Mouse (Mus musculus) forebrain, embryonic 16.5 days (tissue): ENCODE measurements around the gene Rpusd1. TPM values are rescaled to one million over a fixed set of nuclear protein-coding genes. Genes with fewer than 3 reads are reported as not detected.
A peak's percentile ranks its signal among the peaks of the same experiment; 100 is the strongest.

Source experiments
- ATAC-seq: fragments of 200-750 bp; cut with Nextera tagmentation; 2 replicates; pipeline ENCODE4 v1.8.0; 2017; ENCODE audit warnings: mild to moderate bottlenecking, moderate library complexity
- H3K27ac ChIP-seq: fragments of 300-500 bp; sonication (generic); 2 replicates; pipeline ENCODE4 v1.5.1; 2014; ENCODE audit warnings: low read length, control low read depth
- H3K27me3 ChIP-seq: fragments of 300-500 bp; sonication (generic); replicated peaks from 2 replicates; pipeline ENCODE4 v1.6.1; 2014; ENCODE audit warnings: low read length; ENCODE audit not compliant: control insufficient read depth, insufficient read depth
- H3K36me3 ChIP-seq: fragments of 300-500 bp; sonication (generic); 2 replicates; pipeline ENCODE4 v1.6.1; 2014; ENCODE audit not compliant: control insufficient read depth, insufficient read depth
- H3K4me1 ChIP-seq: fragments of 300-500 bp; sonication (generic); replicated peaks from 2 replicates; pipeline ENCODE4 v1.6.1; 2014; ENCODE audit warnings: low read length; ENCODE audit not compliant: control insufficient read depth, insufficient read depth
- H3K4me2 ChIP-seq: fragments of 300-500 bp; sonication (generic); 2 replicates; pipeline ENCODE4 v1.6.1; 2014; ENCODE audit warnings: mild to moderate bottlenecking, low read length, control low read depth
- H3K4me3 ChIP-seq: fragments of 300-500 bp; sonication (generic); replicated peaks from 2 replicates; pipeline ENCODE4 v1.5.1; 2014; ENCODE audit warnings: mild to moderate bottlenecking, low read length, control low read depth
- H3K9ac ChIP-seq: fragments of 300-500 bp; sonication (generic); replicated peaks from 2 replicates; pipeline ENCODE4 v1.6.1; 2014; ENCODE audit warnings: low read depth, low read length, control low read depth
- H3K9me3 ChIP-seq: fragments of 300-500 bp; sonication (generic); 2 replicates; pipeline ENCODE4 v1.6.1; 2016; ENCODE audit warnings: low read length; ENCODE audit not compliant: control insufficient read depth
- WGBS: fragments of 180-500 bp; shearing (Covaris S2); extraction: QIAGEN DNeasy Blood & Tissue Kit; methylation state at CpG from one replicate; pipeline ENCODE4 v1.1.7; 2014; 5-methylcytosine and 5-hydroxymethylcytosine counted together
- microRNA-seq: library from miRNA; unstranded; fragments of <30 nt; microRNA quantifications from one replicate; pipeline ENCODE4, GENCODE M21; 2017
- polyA plus RNA-seq: library from polyadenylated mRNA; unstranded; fragments of >200 nt; fragmentation: Nextera tagmentation; extraction: Ambion mirVana; gene quantifications from 2 replicates; pipeline ENCODE4 v1.2.1, GENCODE M21; 2015

Rpusd1 gene
- polyA plus RNA-seq, 1 experiment from 2014 or later: 29.1 TPM

DNA sequence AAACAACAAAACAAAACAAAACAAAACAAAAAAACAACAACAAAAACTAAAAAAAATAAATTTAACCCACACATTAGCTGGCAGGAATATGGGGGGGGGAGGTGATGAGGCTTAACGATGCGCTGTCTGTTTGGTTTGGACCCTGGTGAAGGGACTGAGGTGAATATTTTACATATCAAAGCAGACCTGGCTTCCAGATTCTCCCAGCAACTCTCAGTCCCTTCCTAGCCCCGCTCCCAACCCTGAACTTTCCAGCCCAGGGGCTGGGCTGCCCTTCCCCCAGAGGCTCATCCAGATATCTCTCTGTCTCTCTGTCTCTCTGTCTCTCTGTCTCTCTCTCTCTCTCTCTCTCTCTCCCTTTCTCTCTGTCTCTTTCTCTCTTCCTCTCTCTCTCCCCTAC lies 35.1 kb downstream of the Rpusd1 start:
- no peak for ATAC-seq
- Histone ChIP-seq H3K4me1 (0 out of 2 replicates have a peak, but pooled peaks cover 3% of the 10 kb centered on the region), H3K9ac (no peak overlapping the region), H3K27ac (no peak overlapping the region), H3K27me3 (no peaks in the 10 kb centered on the region), H3K9me3 (no peaks in the 10 kb centered on the region), H3K4me3 (no peak overlapping the region), H3K36me3 (no peaks in the 10 kb centered on the region), H3K4me2 (no peak overlapping the region)
- WGBS: 45% methylated on average over 3 of the region's 3 CpGs

- Histone ChIP-seq H3K36me3 (no peaks in the 10 kb centered on the region), H3K27ac (no peak overlapping the region), H3K9me3 (no peaks in the 10 kb centered on the region), H3K9ac (no peak overlapping the region), H3K27me3 (no peaks in the 10 kb centered on the region), H3K4me3 (no peak overlapping the region), H3K4me2 (no peak overlapping the region), H3K4me1 (0 out of 2 replicates have a peak, but pooled peaks cover 3% of the 10 kb centered on the region)
- WGBS: 11% methylated on average over 5 of the region's 5 CpGs
- no peak for ATAC-seq
These were observed 38.4 kb downstream of the Rpusd1 start for GRCm38 (mm10) chr17:25765886-25766285.

- ATAC-seq: no peak
These were observed 41.9 kb downstream of the Rpusd1 start for GRCm38 (mm10) chr17:25769331-25769730.

DNA sequence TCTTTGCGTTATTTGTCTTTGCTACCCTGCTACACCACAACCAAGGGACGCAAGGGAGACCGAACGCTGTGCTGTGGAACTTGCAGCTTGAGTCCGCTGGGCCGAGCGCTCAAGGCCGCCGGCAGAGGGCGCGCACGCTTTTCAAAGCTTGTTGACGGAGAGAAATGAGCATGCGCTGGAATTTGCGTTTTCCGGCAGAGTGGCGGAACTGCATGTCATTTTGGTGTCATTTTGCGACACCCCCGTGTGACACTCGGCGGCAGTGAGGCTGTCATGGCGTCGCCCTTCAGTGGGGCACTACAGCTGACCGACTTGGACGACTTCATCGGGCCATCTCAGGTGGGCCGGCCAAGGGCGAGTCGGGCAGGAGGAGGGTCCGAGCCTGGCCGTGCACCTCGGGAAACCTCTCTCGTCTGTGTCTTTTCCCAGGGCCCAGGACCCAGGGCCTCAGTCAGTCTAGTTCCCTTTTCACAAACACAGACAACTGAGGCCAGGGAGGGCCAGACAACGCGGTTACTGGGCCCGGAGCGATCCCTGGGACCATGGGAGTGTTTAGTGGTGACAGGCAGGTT lies 46.2 kb downstream of the Rpusd1 start, which contains the start of gene Narfl:
Gene Narfl, plus strand, starts transcription at position 228 of the 572 bp plus-strand sequence.
- Histone ChIP-seq H3K4me2 (peak within 1 kb of the TSS; percentile 70), H3K36me3 (no peaks in the 10 kb centered on the region), H3K9me3 (no peaks in the 10 kb centered on the region), H3K4me1 (peaks cover 11% of the 10 kb centered on the region), H3K4me3 (peak within 1 kb of the TSS; percentile 54), H3K27ac (no peak within 1 kb of the TSS), H3K9ac (peak within 1 kb of the TSS; percentile 64), H3K27me3 (no peaks in the 10 kb centered on the region)
- under 1% methylated on average over 37 of the region's 37 CpGs for WGBS
- ATAC-seq: peak; percentile 90

More at GRCm38 (mm10) chr17:25769331-25769730, 41.9 kb downstream of the Rpusd1 start:
- Histone ChIP-seq H3K9ac (no peak overlapping the region), H3K9me3 (no peaks in the 10 kb centered on the region), H3K27ac (no peak overlapping the region), H3K4me2 (no peak overlapping the region), H3K27me3 (no peaks in the 10 kb centered on the region), H3K4me1 (peaks cover 11% of the 10 kb centered on the region), H3K4me3 (no peak overlapping the region), H3K36me3 (no peaks in the 10 kb centered on the region)
- whole genome bisulfite sequencing: 48% methylated on average over 9 of the region's 9 CpGs

DNA sequence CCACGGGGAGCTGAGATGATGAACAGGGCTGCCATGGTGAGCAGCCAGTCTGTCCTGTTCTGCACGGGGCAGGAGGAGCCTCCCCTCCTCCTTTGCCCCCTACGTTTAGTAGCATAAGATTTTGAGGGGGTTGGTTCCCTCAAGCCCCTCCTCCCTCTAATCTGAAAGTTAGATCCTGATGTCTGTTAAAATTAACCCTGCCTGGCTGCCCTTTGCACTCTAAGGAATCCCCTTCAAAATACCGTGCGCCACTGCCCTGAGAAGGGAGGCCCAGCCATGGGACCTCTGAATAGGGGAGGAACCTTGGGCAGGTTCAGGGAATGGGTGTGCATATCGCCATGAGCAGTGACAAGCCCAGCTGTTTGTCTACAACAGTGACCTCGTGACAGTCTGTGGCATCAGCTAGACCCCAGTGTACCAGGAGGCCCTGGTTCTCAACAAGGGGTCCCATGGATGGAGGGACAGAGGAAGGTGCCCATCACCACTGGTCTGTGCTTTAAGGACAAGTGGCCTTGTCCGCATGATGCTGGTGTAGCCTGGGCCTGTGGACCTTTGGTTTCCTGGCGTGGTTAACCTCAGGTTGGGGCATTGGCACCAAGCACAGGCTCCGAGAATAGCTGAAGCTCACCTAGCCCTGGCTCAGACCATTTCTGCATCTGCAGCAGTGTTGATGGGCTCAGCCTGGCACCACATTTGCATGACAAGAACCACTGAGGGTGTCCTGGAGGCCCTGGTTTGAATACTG lies 48.0 kb downstream of the Rpusd1 start:
- H3K27me3 ChIP-seq: no peaks in the 10 kb centered on the region
- no peak overlapping the region for H3K27ac ChIP-seq
- H3K36me3 ChIP-seq: no peaks in the 10 kb centered on the region
- no peak overlapping the region for H3K9ac ChIP-seq
- H3K4me2 ChIP-seq: no peak overlapping the region
- no peak for ATAC-seq
- H3K9me3 ChIP-seq: no peaks in the 10 kb centered on the region
- H3K4me3 ChIP-seq: no peak overlapping the region
- peaks cover 11% of the 10 kb centered on the region for H3K4me1 ChIP-seq
- WGBS: 82% methylated on average over 10 of the region's 10 CpGs

DNA sequence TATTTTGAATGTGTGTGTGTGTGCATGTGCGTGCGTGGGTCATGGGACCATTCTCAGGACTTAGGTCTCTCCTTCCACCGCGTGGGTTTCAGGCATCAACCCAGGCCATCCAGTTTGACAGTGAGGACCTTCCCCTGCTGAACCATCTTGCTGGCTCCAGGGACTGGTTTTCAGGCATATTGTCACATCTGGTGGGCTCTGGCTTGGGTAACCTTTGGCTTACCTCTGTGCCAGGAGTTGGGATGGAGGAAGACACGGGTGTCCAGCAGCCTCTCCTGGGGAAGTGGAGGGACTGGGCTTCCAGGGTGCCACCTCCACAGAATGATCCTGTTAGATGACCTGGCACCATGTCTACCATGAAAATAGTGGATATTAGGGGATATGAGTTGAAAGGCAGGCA lies 50.5 kb downstream of the Rpusd1 start:
- WGBS: 92% methylated on average over 5 of the region's 5 CpGs
- Histone ChIP-seq H3K36me3 (peaks cover 10% of the 10 kb centered on the region; the same call in 1 of the 2 replicates), H3K9me3 (no peaks in the 10 kb centered on the region), H3K27ac (no peak overlapping the region), H3K9ac (no peak overlapping the region), H3K4me2 (no peak overlapping the region), H3K4me3 (no peak overlapping the region), H3K4me1 (peaks cover 11% of the 10 kb centered on the region), H3K27me3 (no peaks in the 10 kb centered on the region)
- ATAC-seq: no peak

Small RNA genes lying within 50 kb of the gene (microRNA-seq; reads per million reads assigned to microRNA genes)
- gene Gm25083: not detected
- not detected for gene Mir6966

Other genes starting within 250 kb of the Rpusd1 start
- gene Sstr5, start 230.4 kb upstream of the Rpusd1 start, polyA plus RNA-seq: 0.32 and 0.44 TPM in 2 replicates
- gene Sox8, start 157.0 kb upstream of the Rpusd1 start, polyA plus RNA-seq: 26.1 and 26.8 TPM in 2 replicates
- gene Lmf1, start 148.6 kb upstream of the Rpusd1 start, polyA plus RNA-seq: 18.3 and 19.4 TPM in 2 replicates
- 2.2 and 3.3 TPM in 2 replicates for gene Gng13, start 10.5 kb upstream of the Rpusd1 start, polyA plus RNA-seq
- gene Chtf18, start 251 bp upstream of the Rpusd1 start, polyA plus RNA-seq: 12.7 and 13.2 TPM in 2 replicates
- 0.17 TPM in 1 of 2 replicates, not detected in the other for gene Mslnl, start 8.4 kb downstream of the Rpusd1 start, polyA plus RNA-seq
- gene Msln, start 26.7 kb downstream of the Rpusd1 start, polyA plus RNA-seq: 0.27 and 0.85 TPM in 2 replicates
- 33.1 and 34.9 TPM in 2 replicates for gene Narfl, start 46.1 kb downstream of the Rpusd1 start, polyA plus RNA-seq
- gene Haghl, start 58.0 kb downstream of the Rpusd1 start, polyA plus RNA-seq: 101 and 135 TPM in 2 replicates
- 0.13 and 0.15 TPM in 2 replicates for gene Ccdc78, start 58.9 kb downstream of the Rpusd1 start, polyA plus RNA-seq
- 70.7 and 76.5 TPM in 2 replicates for gene Fam173a, start 65.2 kb downstream of the Rpusd1 start, polyA plus RNA-seq
- 0.60 and 0.71 TPM in 2 replicates for gene AC134908.4, start 68.0 kb downstream of the Rpusd1 start, polyA plus RNA-seq
- gene Metrn, start 69.5 kb downstream of the Rpusd1 start, polyA plus RNA-seq: 26.8 and 34.0 TPM in 2 replicates
- 33.0 and 43.5 TPM in 2 replicates for gene Fbxl16, start 81.4 kb downstream of the Rpusd1 start, polyA plus RNA-seq
- gene Wdr24, start 96.0 kb downstream of the Rpusd1 start, polyA plus RNA-seq: 36.5 and 37.3 TPM in 2 replicates
- gene Jmjd8, start 101.2 kb downstream of the Rpusd1 start, polyA plus RNA-seq: 68.2 and 73.9 TPM in 2 replicates
- gene Stub1, start 105.7 kb downstream of the Rpusd1 start, polyA plus RNA-seq: 301 and 335 TPM in 2 replicates
- 30.7 and 42.2 TPM in 2 replicates for gene Rhbdl1, start 109.6 kb downstream of the Rpusd1 start, polyA plus RNA-seq
- gene Gm20683, start 114.1 kb downstream of the Rpusd1 start, polyA plus RNA-seq: 10.7 and 14.2 TPM in 2 replicates
- gene Rhot2, start 117.2 kb downstream of the Rpusd1 start, polyA plus RNA-seq: 15.8 and 20.3 TPM in 2 replicates
- 17.7 and 24.8 TPM in 2 replicates for gene Wdr90, start 133.8 kb downstream of the Rpusd1 start, polyA plus RNA-seq
- gene Mcrip2, start 141.1 kb downstream of the Rpusd1 start, polyA plus RNA-seq: 12.1 and 17.3 TPM in 2 replicates
- gene Mettl26, start 147.4 kb downstream of the Rpusd1 start, polyA plus RNA-seq: 48.9 and 59.7 TPM in 2 replicates
- gene Wfikkn1, start 153.2 kb downstream of the Rpusd1 start, polyA plus RNA-seq: 0.25 and 0.52 TPM in 2 replicates
- 56.6 and 59.2 TPM in 2 replicates for gene Rab40c, start 192.1 kb downstream of the Rpusd1 start, polyA plus RNA-seq
- 56.3 and 61.2 TPM in 2 replicates for gene Pigq, start 217.3 kb downstream of the Rpusd1 start, polyA plus RNA-seq
- not detected in 2 replicates for gene Nhlrc4, start 217.3 kb downstream of the Rpusd1 start, polyA plus RNA-seq
- 0.21 TPM in 1 of 2 replicates, not detected in the other for gene A930017K11Rik, start 224.9 kb downstream of the Rpusd1 start, polyA plus RNA-seq